Mouse (Mus musculus): Measurements from ENCODE around the gene Iqgap1. TPM values are rescaled to one million over a fixed set of nuclear protein-coding genes. Genes with fewer than 3 reads are reported as not detected.
A peak's percentile ranks its signal among the peaks of the same experiment; 100 is the strongest.
"Not testable (repeated sequence)": the region's sequence is repeated elsewhere in the genome, so short reads cannot be mapped to it uniquely, and the experiment has no call there.

Iqgap1 gene
- polyA plus RNA-seq, 1 experiment = 31.4 TPM

DNA sequence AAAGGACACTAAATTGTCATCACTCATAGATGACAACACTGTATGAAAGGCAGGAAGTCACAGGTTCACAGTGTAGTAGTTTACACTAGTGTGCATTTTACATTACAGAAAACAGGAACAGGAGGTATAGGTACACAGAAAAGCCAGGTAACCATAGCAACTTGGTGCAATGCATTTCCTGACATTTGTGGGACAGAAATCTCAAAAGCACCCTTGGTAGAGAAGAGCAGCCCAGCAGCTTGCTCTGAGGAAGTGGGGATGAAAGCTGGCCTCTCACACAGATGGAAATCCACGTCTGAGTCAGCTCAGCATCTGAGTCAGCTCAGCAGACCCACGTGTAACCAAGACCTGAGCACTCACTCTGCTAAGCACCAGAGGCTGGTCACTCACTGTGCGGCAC is 59.7 kb downstream of the Iqgap1 start:
- DNase-seq (ENCODE audit: low read depth) = no peak
- no peak for TF ChIP-seq CTCF (IDR thresholded peaks at IDR 0.05; ENCODE audit: borderline replicate concordance, extremely low read depth, insufficient read depth, insufficient read length)
- no peak for TF ChIP-seq POLR2A (IDR thresholded peaks at IDR 0.05; ENCODE audit: borderline replicate concordance, extremely low read depth, insufficient read depth, insufficient read length, poor library complexity, severe bottlenecking)

DNA sequence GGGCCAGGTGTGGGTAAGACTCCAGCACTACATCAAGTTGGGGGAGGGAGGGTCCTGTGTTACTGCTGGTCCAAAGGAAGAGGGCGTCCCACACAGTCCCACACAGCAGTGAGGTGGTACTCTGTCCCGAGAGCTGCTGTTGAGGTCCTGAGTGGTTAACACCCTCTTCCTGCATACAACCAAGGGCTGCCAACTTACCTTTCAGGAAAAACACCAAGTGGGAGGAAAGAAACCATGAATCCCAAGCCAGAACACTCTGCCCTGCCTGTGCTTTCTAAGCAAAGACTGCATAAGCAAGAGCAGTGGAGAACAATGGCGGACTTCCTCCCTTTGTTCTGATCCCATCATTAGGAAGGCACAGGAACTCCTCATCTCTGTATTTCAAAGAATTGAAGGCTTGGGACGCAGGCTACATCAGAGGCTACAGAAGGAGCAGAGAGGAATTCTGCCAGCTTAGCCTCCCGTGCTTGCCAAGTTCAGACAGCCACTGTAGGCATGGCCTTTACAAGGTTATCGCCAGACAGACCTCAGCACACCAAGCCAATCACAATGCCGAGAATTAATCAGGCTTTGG is 61.8 kb downstream of the Iqgap1 start:
- DNase-seq (ENCODE audit: low read depth) = peak; percentile 78

DNA sequence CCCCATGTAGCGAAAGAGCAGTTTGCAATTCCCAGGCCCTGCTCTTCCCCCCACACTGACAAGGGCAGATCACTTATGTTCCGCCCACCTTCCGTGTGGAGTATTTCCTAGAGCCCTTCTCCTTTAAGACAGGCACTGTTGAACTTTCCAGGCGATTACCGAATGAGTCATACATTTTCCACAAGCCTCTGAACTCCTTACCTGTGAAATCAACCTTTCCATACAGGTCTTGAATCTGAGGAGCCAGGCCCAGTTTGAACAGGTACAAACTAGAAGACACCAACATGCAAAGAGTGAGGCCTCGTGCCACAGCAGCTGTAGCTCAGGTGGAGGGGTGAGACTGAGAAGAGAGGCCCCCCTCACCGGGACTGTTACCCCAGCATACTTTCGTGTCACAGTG is 63.5 kb downstream of the Iqgap1 start:
- TF ChIP-seq CTCF (IDR thresholded peaks at IDR 0.05; ENCODE audit: borderline replicate concordance, extremely low read depth, insufficient read depth, insufficient read length) (no peak), POLR2A (IDR thresholded peaks at IDR 0.05; ENCODE audit: borderline replicate concordance, extremely low read depth, insufficient read depth, insufficient read length, poor library complexity, severe bottlenecking) (no peak)
- DNase-seq (ENCODE audit: low read depth) = no peak

More for the DNA sequence above, 61.8 kb downstream of the Iqgap1 start:
- TF ChIP-seq CTCF (IDR thresholded peaks at IDR 0.05; ENCODE audit: borderline replicate concordance, extremely low read depth, insufficient read depth, insufficient read length) (no peak), POLR2A (IDR thresholded peaks at IDR 0.05; ENCODE audit: borderline replicate concordance, extremely low read depth, insufficient read depth, insufficient read length, poor library complexity, severe bottlenecking) (no peak)

DNA sequence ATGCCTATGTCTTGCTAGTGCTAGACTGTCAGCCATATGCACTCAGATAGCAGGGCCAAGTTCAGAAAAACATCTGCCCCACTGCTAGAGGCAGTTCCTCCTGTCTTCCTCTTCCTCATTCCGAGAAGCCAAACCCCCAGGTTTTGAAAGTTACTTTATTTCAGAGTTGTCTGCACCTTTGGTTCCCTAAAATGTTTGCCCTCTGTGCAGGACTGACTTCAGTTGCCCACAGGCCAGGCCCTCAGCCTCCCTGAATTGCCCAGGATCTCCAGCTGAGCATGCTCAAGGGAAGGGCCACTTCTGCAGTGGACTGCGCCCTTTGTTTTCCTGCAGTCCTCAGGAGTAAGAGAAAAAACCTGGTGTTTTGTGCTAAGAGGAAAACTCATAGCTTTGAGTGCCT is 71.7 kb downstream of the Iqgap1 start:
- no peak for TF ChIP-seq CTCF (IDR thresholded peaks at IDR 0.05; ENCODE audit: borderline replicate concordance, extremely low read depth, insufficient read depth, insufficient read length)
- no peak for TF ChIP-seq POLR2A (IDR thresholded peaks at IDR 0.05; ENCODE audit: borderline replicate concordance, extremely low read depth, insufficient read depth, insufficient read length, poor library complexity, severe bottlenecking)
- DNase-seq (ENCODE audit: low read depth) = no peak

DNA sequence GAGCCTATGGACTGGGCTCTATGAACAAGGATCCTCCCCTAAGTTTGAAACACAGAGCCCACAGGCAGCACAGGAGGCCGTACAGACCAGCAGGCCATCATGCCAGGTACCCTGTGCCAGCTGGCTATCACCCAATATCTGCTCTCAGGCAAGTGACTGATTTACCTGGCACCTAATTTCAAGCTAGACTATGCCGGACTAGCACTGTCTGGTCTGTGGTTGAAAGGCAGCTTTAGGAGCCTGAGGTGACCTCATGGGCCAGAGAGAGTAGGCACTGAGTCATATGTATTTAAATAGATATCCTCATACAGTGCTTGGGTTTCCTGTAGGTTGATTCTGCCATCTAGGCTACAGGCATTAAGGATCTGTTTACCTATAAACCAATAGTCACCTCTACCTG is 72.2 kb downstream of the Iqgap1 start:
- no peak for DNase-seq (ENCODE audit: low read depth)
- no peak for TF ChIP-seq POLR2A (IDR thresholded peaks at IDR 0.05; ENCODE audit: borderline replicate concordance, extremely low read depth, insufficient read depth, insufficient read length, poor library complexity, severe bottlenecking)

DNA sequence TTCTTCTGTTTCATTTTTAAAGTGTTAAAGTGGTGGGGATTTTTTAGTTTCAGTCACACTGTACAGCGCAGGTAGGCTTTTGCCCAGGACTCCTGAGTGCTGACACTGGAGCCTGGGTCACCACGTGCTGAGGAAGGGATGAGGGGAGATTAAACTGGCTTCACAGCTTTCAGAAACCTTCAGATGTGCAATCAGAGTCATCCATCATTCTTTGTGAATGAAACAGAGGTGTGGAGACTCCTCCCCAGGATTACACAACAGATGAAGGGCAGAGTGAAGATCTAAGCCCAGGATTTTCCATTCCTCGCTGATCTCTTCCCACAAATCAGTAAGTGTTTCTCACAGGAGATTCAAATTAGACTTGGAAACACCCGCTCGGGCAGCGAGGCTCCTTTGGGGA is 76.2 kb downstream of the Iqgap1 start:
- TF ChIP-seq POLR2A (IDR thresholded peaks at IDR 0.05; ENCODE audit: borderline replicate concordance, extremely low read depth, insufficient read depth, insufficient read length, poor library complexity, severe bottlenecking) = no peak
- TF ChIP-seq CTCF (IDR thresholded peaks at IDR 0.05; ENCODE audit: borderline replicate concordance, extremely low read depth, insufficient read depth, insufficient read length) = no peak
- DNase-seq (ENCODE audit: low read depth) = no peak

DNA sequence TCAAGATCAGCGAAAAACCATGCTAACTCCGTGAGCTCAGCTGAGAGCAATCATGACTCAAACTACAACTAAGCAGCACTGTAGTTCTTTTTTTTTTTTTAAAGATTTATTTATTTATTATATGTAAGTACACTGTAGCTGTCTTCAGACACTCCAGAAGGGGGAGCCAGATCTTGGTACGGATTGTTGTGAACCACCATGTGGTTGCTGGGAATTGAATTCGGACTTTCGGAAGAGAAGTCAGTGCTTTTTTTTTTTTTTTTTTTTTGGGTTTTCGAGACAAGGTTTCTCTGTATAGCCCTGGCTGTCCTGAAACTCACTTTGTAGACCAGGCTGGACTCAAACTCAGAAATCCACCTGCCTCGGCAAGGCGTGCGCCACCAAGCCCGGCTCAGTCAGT is 76.7 kb downstream of the Iqgap1 start:
- not testable (repeated sequence) for DNase-seq (ENCODE audit: low read depth)

DNA sequence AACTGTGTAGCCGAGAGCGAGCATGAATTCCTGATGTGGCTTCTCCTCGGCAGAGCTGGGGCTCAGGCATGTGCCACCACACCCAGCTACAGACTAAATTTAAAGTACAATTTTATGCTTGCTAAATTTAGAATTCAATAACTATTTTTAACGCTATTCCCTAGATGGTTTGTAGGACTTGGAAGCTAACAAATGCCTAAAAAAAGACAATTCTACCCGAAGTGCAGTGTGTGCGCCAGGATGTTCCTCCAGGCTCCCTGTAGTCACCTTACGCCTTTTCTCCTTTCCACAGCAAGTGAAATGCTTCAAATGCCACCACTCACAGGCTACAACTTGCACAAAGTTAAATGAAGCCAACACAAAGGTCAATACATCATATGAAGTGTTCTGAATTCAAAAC is 78.4 kb downstream of the Iqgap1 start:
- DNase-seq (ENCODE audit: low read depth) = no peak

DNA sequence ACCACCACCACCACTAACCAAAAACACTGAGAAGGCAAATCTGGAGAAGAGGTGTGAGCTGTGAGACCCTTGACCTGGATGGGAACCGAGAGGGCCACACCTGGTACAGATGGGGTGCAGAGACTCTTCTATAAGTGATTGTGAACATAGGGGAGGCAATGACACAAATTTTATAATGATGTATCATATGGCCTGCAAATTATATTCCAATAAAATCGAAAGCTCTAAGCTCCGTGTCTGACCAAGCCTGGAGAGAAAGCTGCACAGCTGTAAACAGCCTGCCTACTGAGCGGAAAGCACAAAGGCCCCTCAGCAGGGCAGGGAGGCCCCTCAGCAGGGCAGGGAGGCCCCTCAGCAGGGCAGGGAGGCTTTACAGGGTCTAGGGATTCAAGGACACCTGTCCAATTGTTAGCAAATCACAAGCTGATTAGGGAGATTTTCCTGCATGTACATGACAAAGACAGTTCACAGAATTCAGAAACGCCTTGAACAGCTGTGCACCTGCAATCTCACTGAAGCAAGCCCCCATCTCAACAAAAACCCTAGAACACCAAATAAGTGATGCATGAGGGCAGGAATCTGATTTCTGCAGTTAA is 79.5 kb downstream of the Iqgap1 start:
- TF ChIP-seq POLR2A (IDR thresholded peaks at IDR 0.05; ENCODE audit: borderline replicate concordance, extremely low read depth, insufficient read depth, insufficient read length, poor library complexity, severe bottlenecking) = no peak
- DNase-seq (ENCODE audit: low read depth) = peak; percentile 49

More for the DNA sequence above, 78.4 kb downstream of the Iqgap1 start:
- TF ChIP-seq POLR2A (IDR thresholded peaks at IDR 0.05; ENCODE audit: borderline replicate concordance, extremely low read depth, insufficient read depth, insufficient read length, poor library complexity, severe bottlenecking) = no peak
- no peak for TF ChIP-seq CTCF (IDR thresholded peaks at IDR 0.05; ENCODE audit: borderline replicate concordance, extremely low read depth, insufficient read depth, insufficient read length)

DNA sequence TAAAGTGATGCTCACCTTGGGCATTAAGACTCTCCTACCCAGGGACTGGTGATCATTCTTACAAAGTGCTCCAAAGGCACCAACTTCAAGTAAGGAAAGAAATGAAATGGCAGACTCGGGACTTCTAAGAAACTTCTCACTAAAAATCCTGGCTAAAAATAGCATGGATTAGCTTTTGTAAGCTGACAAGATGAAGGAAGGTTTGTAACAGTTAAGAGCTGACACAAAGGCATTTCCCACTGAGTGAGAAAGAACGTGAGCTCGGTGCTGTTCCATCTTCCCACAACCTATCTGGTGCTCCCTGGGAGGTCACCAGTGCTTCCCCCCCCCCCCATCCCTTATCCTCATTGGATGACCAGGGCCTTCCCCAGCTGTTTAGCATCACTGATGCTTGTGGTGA is 80.0 kb downstream of the Iqgap1 start:
- peak; percentile 37 for DNase-seq (ENCODE audit: low read depth)

DNA sequence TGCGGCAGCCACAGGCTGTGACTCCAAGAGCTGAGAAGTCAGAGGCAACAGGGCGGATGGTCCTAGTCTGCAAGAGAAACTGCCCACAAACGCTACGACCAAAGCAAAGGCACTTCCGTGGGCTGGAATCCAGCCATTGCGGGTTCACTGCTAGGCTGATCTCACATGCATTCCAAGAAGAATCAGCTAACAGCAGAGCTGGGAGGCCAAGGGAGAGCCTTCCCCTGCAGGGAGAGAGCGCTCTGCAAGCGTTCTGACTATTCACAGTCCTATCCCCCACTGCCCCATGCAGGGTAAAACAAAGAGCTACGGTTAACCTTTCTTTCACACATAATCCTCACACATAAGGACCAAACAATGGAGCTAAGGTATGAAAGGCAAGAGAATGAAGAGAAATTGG is 80.5 kb downstream of the Iqgap1 start:
- no peak for TF ChIP-seq CTCF (IDR thresholded peaks at IDR 0.05; ENCODE audit: borderline replicate concordance, extremely low read depth, insufficient read depth, insufficient read length)
- TF ChIP-seq POLR2A (IDR thresholded peaks at IDR 0.05; ENCODE audit: borderline replicate concordance, extremely low read depth, insufficient read depth, insufficient read length, poor library complexity, severe bottlenecking) = no peak

More for the DNA sequence above, 80.0 kb downstream of the Iqgap1 start:
- TF ChIP-seq CTCF (IDR thresholded peaks at IDR 0.05; ENCODE audit: borderline replicate concordance, extremely low read depth, insufficient read depth, insufficient read length) = no peak
- TF ChIP-seq POLR2A (IDR thresholded peaks at IDR 0.05; ENCODE audit: borderline replicate concordance, extremely low read depth, insufficient read depth, insufficient read length, poor library complexity, severe bottlenecking) = no peak

DNA sequence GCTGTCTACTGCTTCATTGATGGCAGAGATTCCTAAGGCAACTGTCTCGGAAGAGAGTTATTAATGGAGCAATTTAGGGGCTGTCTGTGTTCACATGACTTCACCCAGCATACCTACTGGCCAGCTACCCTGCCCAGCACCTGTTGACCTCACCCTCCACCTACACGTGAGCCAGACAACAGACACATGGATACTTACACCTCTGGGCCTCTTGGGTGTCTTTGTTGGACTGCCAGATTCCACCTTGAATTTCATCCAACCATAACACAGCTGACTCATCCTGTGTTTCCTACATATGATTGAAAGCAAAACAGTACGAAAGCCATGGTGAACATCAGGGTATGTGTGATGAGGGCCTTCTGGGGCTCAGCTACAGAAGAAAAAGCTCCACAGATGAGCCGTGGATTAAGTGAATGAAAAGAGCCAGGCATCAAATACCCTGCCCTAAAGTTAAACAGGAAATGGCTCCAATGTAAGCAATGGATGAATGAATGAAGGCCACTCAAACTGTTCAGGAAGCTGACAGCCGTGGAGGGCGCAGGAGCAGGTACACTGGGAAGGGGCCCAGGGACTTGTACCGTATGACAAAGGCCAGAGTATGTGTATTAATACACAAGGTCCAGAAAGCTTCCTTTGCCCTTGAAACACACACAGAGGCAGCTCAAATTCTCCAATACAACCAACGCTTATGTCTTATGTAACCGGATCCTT is 81.7 kb downstream of the Iqgap1 start:
- DNase-seq (ENCODE audit: low read depth) = no peak
- no peak for TF ChIP-seq CTCF (IDR thresholded peaks at IDR 0.05; ENCODE audit: borderline replicate concordance, extremely low read depth, insufficient read depth, insufficient read length)
- TF ChIP-seq POLR2A (IDR thresholded peaks at IDR 0.05; ENCODE audit: borderline replicate concordance, extremely low read depth, insufficient read depth, insufficient read length, poor library complexity, severe bottlenecking) = no peak

More for the DNA sequence above, 80.5 kb downstream of the Iqgap1 start:
- DNase-seq (ENCODE audit: low read depth) = peak; percentile 60

Data from brain, embryonic 14.5 days (tissue).